Mouse (Mus musculus): ENCODE data around the gene Slc34a2. TPM values are rescaled to one million over a fixed set of nuclear protein-coding genes. Genes with fewer than 3 reads are reported as not detected.

Slc34a2 gene
- polyA plus RNA-seq, 1 experiment from 2014 or later = not detected

- Histone ChIP-seq H3K27me3 (ENCODE audit: insufficient read depth, poor library complexity, severe bottlenecking) (no peaks in the 10 kb centered on the region), H3K27ac (no peak overlapping the region), H3K4me3 (no peak overlapping the region), H3K4me1 (0 out of 2 replicates have a peak, but pooled peaks cover 6% of the 10 kb centered on the region), H3K9me3 (no peaks in the 10 kb centered on the region), H3K36me3 (no peaks in the 10 kb centered on the region)
- DNase-seq (ENCODE audit: low spot score) = no peak
- 70% methylated on average over 4 of the region's 4 CpGs for WGBS
Measured at GRCm38 (mm10) chr5:53106125-53106524, 68.2 kb downstream of the Slc34a2 start.

- Histone ChIP-seq H3K9me3 (no peaks in the 10 kb centered on the region), H3K4me3 (no peak overlapping the region), H3K4me1 (0 out of 2 replicates have a peak, but pooled peaks cover 6% of the 10 kb centered on the region), H3K27ac (no peak overlapping the region), H3K27me3 (ENCODE audit: insufficient read depth, poor library complexity, severe bottlenecking) (no peaks in the 10 kb centered on the region), H3K36me3 (no peaks in the 10 kb centered on the region)
- DNase-seq (ENCODE audit: low spot score) = no peak
- WGBS = 39% methylated on average over 4 of the region's 4 CpGs
Measured at GRCm38 (mm10) chr5:53106731-53107130, 68.8 kb downstream of the Slc34a2 start.

GRCm38 (mm10) chr5:53108026-53108425, 70.1 kb downstream of the Slc34a2 start:
- Histone ChIP-seq H3K4me3 (no peak overlapping the region), H3K9me3 (no peaks in the 10 kb centered on the region), H3K4me1 (0 out of 2 replicates have a peak, but pooled peaks cover 6% of the 10 kb centered on the region), H3K27me3 (ENCODE audit: insufficient read depth, poor library complexity, severe bottlenecking) (no peaks in the 10 kb centered on the region), H3K36me3 (no peaks in the 10 kb centered on the region), H3K27ac (no peak overlapping the region)
- 78% methylated on average over 9 of the region's 9 CpGs for WGBS
- no peak for DNase-seq (ENCODE audit: low spot score)

- H3K9me3 ChIP-seq = no peaks in the 10 kb centered on the region
- H3K4me3 ChIP-seq = no peak overlapping the region
- no peaks in the 10 kb centered on the region for H3K36me3 ChIP-seq
- H3K4me1 ChIP-seq = 0 out of 2 replicates have a peak, but pooled peaks cover 6% of the 10 kb centered on the region
- no peak overlapping the region for H3K27ac ChIP-seq
- H3K27me3 ChIP-seq (ENCODE audit: insufficient read depth, poor library complexity, severe bottlenecking) = no peaks in the 10 kb centered on the region
- no peak for DNase-seq (ENCODE audit: low spot score)
- WGBS = 72% methylated on average over 1 of the region's 1 CpGs
Measured at GRCm38 (mm10) chr5:53108668-53109067, 70.8 kb downstream of the Slc34a2 start.

GRCm38 (mm10) chr5:53110225-53110624, 72.3 kb downstream of the Slc34a2 start:
- Histone ChIP-seq H3K36me3 (no peaks in the 10 kb centered on the region), H3K4me1 (no peaks in the 10 kb centered on the region), H3K27ac (no peak overlapping the region), H3K27me3 (ENCODE audit: insufficient read depth, poor library complexity, severe bottlenecking) (no peaks in the 10 kb centered on the region), H3K9me3 (no peaks in the 10 kb centered on the region), H3K4me3 (no peak overlapping the region)
- WGBS = 51% methylated on average over 4 of the region's 4 CpGs
- no peak for DNase-seq (ENCODE audit: low spot score)

GRCm38 (mm10) chr5:53111036-53111435, 73.2 kb downstream of the Slc34a2 start:
- H3K4me1 ChIP-seq = no peaks in the 10 kb centered on the region
- no peaks in the 10 kb centered on the region for H3K9me3 ChIP-seq
- H3K4me3 ChIP-seq = no peak overlapping the region
- WGBS = 75% methylated on average over 5 of the region's 5 CpGs
- DNase-seq (ENCODE audit: low spot score) = no peak
- H3K27ac ChIP-seq = no peak overlapping the region
- no peaks in the 10 kb centered on the region for H3K27me3 ChIP-seq (ENCODE audit: insufficient read depth, poor library complexity, severe bottlenecking)
- no peaks in the 10 kb centered on the region for H3K36me3 ChIP-seq

- Histone ChIP-seq H3K27me3 (ENCODE audit: insufficient read depth, poor library complexity, severe bottlenecking) (no peaks in the 10 kb centered on the region), H3K4me1 (no peaks in the 10 kb centered on the region), H3K4me3 (no peak overlapping the region), H3K9me3 (no peaks in the 10 kb centered on the region), H3K36me3 (no peaks in the 10 kb centered on the region), H3K27ac (no peak overlapping the region)
- DNase-seq (ENCODE audit: low spot score) = no peak
- 90% methylated on average over 5 of the region's 5 CpGs for WGBS
Measured at GRCm38 (mm10) chr5:53112942-53113341, 75.1 kb downstream of the Slc34a2 start.

- Histone ChIP-seq H3K4me3 (no peak overlapping the region), H3K27me3 (ENCODE audit: insufficient read depth, poor library complexity, severe bottlenecking) (no peaks in the 10 kb centered on the region), H3K4me1 (no peaks in the 10 kb centered on the region), H3K36me3 (no peaks in the 10 kb centered on the region), H3K27ac (no peak overlapping the region), H3K9me3 (no peaks in the 10 kb centered on the region)
- DNase-seq (ENCODE audit: low spot score) = no peak
- WGBS = 71% methylated on average over 12 of the region's 12 CpGs
Measured at GRCm38 (mm10) chr5:53114616-53115267, 76.9 kb downstream of the Slc34a2 start.

- Histone ChIP-seq H3K36me3 (no peaks in the 10 kb centered on the region), H3K9me3 (no peaks in the 10 kb centered on the region), H3K4me1 (no peaks in the 10 kb centered on the region), H3K27me3 (ENCODE audit: insufficient read depth, poor library complexity, severe bottlenecking) (no peaks in the 10 kb centered on the region), H3K27ac (no peak overlapping the region), H3K4me3 (no peak overlapping the region)
- DNase-seq (ENCODE audit: low spot score) = no peak
- 88% methylated on average over 8 of the region's 8 CpGs for WGBS
Measured at GRCm38 (mm10) chr5:53118212-53118611, 80.3 kb downstream of the Slc34a2 start.

GRCm38 (mm10) chr5:53119689-53120088, 81.8 kb downstream of the Slc34a2 start:
- H3K9me3 ChIP-seq = no peaks in the 10 kb centered on the region
- no peaks in the 10 kb centered on the region for H3K36me3 ChIP-seq
- no peaks in the 10 kb centered on the region for H3K4me1 ChIP-seq
- no peak for DNase-seq (ENCODE audit: low spot score)
- no peak overlapping the region for H3K4me3 ChIP-seq
- H3K27ac ChIP-seq = no peak overlapping the region
- WGBS = 70% methylated on average over 3 of the region's 3 CpGs
- H3K27me3 ChIP-seq (ENCODE audit: insufficient read depth, poor library complexity, severe bottlenecking) = no peaks in the 10 kb centered on the region

Other genes with a start within 250 kb of the Slc34a2 start
- gene Anapc4, start 204.1 kb upstream of the Slc34a2 start, polyA plus RNA-seq (2016; fragmentation: Nextera tagmentation; extraction: Ambion mirVana) = 87.4 and 97.0 TPM in 2 replicates
- 1.7 and 1.9 TPM in 2 replicates for gene Sel1l3, start 175.8 kb downstream of the Slc34a2 start, polyA plus RNA-seq (2016; fragmentation: Nextera tagmentation; extraction: Ambion mirVana)
- gene Smim20, start 229.0 kb downstream of the Slc34a2 start, polyA plus RNA-seq (2016; fragmentation: Nextera tagmentation; extraction: Ambion mirVana) = 104 and 164 TPM in 2 replicates